Mouse (Mus musculus) heart, adult 2 months (tissue): Measurements from ENCODE around the gene Ddx17.

ENCODE experiments used
- CTCF ChIP-seq: fragments of 200-600 bp; IDR thresholded peaks from 2 replicates; pipeline ENCODE4 v1.8.1; 2022; ENCODE audit warnings: antibody characterized with exemption, mild to moderate bottlenecking, moderate library complexity
- EP300 ChIP-seq: fragments of 200-500 bp; IDR thresholded peaks from 2 replicates; pipeline ENCODE4 v1.6.1; 2011; ENCODE audit warnings: low read depth, low read length, control low read depth; ENCODE audit not compliant: insufficient read depth

GRCm38 (mm10) chr15:79516171-79517096, 30.1 kb downstream of the Ddx17 start, which contains the start of gene Kdelr3:
- TF ChIP-seq CTCF = peak; percentile 28
- TF ChIP-seq EP300 = no peak
